Mouse (Mus musculus): ENCODE measurements around the gene Ints13. TPM values are rescaled to one million over a fixed set of nuclear protein-coding genes. Genes with fewer than 3 reads are reported as not detected.

Gene Ints13
- 55.5 and 56.3 TPM in 2 replicates for polyA plus RNA-seq (2014; fragmentation: Nextera tagmentation; extraction: Ambion mirVana)

DNA sequence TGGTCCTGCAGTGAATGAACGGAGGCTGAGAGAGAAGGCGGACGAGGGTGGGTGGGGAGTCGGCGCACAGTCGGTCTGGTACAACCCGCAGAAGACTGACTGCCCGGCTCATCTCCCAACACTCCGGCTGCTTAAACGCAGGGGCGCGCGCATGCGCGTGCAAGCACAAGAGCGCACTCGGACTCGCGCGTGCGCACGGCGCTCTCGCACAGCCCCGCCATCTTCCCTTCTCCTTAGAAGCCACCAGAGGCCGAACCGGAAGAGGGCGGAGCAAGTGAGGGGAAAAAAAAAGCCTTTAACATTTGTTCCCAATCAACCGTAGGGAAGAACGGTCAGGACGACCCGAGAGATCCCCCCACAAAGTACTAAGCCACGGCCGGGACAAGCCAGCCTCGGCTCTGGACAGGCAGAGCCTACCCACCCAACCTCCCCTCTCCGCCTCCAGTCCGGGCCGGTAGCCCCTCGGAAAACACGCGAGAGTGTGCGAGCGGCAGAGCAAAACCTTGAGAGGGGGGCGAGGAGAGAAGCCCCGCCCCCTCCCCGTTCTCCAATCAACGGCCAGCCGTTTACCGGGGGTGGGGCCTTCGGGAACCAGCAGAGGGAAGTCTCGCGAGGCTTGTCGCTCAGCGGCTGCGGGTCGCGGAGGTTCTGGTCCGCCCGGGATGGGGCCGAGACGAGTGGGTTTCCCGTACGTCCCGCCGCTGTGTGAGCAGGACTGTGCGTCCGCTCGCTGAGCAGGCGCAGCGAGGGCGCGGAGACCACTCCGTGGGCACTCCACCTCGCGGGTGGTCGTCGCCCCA, at the start of gene Ints13:
Gene Ints13, minus strand, starts transcription at position 526 of the 800 bp plus-strand sequence.
- Histone ChIP-seq H3K9ac (ENCODE audit: low read length) (peak within 1 kb of the TSS; percentile 91), H3K4me1 (replicated peaks; ENCODE audit: control insufficient read depth, insufficient read depth, low read length) (peaks cover 22% of the 10 kb centered on the region), H3K4me2 (ENCODE audit: low read length) (peak within 1 kb of the TSS; percentile 89), H3K36me3 (ENCODE audit: control insufficient read depth, insufficient read depth, low read length) (0 out of 2 replicates have a peak, but pooled peaks cover 3% of the 10 kb centered on the region), H3K27me3 (replicated peaks; ENCODE audit: control insufficient read depth, insufficient read depth, low read length) (no peaks in the 10 kb centered on the region), H3K4me3 (ENCODE audit: low read depth, low read length) (peak within 1 kb of the TSS; percentile 87), H3K27ac (ENCODE audit: low read depth) (peak within 1 kb of the TSS; percentile 98), H3K9me3 (ENCODE audit: control insufficient read depth, low read length) (no peaks in the 10 kb centered on the region)
- DNase-seq (ENCODE audit: low spot score) (peak; percentile 97), ATAC-seq (replicated peaks; ENCODE audit: low FRiP score, low TSS enrichment, low read depth) (peak; percentile 96)
- WGBS, result under 1% methylated on average over 65 of the region's 77 CpGs

DNA sequence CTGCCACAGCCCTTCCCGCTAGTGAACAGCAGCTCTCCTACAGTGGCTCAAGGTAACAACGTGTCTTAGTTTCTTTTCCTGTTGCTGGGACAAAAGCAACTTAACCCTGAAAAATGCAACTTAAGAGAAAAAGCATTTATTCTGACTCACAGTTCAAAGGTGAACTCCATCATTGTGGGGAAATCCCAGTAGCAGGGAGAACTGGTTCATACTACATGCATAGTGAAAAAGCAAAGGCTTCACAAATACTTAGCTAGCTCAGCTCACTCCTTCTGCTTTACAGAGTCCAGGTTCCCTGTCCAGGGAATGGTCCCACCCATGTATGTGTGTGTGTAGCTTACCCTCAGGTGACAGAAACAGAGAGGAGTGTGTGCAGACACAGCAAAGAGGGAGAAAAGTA, 39.0 kb upstream of the Ints13 start:
- Histone ChIP-seq H3K4me1 (replicated peaks; ENCODE audit: control insufficient read depth, insufficient read depth, low read length) (no peaks in the 10 kb centered on the region), H3K27ac (ENCODE audit: low read depth) (no peak overlapping the region), H3K4me2 (ENCODE audit: low read length) (no peak overlapping the region), H3K9ac (ENCODE audit: low read length) (no peak overlapping the region), H3K4me3 (ENCODE audit: low read depth, low read length) (no peak overlapping the region), H3K9me3 (ENCODE audit: control insufficient read depth, low read length) (no peaks in the 10 kb centered on the region), H3K27me3 (replicated peaks; ENCODE audit: control insufficient read depth, insufficient read depth, low read length) (no peaks in the 10 kb centered on the region), H3K36me3 (ENCODE audit: control insufficient read depth, insufficient read depth, low read length) (peaks cover 28% of the 10 kb centered on the region)
- DNase-seq (ENCODE audit: low spot score), result no peak
- WGBS, result 94% methylated on average over 2 of the region's 2 CpGs
- no peak for ATAC-seq (replicated peaks; ENCODE audit: low FRiP score, low TSS enrichment, low read depth)

DNA sequence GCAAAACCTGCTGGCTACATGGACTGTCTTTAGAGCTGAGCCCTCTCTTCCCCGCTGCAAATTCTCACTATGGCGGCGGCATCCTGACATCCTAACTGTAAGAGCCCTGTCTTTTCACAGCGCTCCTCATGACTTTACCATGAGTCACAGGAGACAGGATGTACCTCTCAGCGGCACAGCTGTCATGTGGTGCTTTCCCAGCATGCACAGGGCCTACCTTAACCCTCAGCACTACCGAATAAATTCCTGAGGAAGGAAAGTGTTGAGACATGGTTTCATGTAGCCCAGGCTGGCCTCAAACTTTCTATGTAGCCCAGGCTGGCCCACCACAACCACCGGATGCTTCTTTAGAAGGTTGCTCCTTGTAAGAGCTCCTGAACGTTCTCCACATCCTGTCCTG, 38.3 kb upstream of the Ints13 start:
- WGBS, result 92% methylated on average over 8 of the region's 8 CpGs

DNA sequence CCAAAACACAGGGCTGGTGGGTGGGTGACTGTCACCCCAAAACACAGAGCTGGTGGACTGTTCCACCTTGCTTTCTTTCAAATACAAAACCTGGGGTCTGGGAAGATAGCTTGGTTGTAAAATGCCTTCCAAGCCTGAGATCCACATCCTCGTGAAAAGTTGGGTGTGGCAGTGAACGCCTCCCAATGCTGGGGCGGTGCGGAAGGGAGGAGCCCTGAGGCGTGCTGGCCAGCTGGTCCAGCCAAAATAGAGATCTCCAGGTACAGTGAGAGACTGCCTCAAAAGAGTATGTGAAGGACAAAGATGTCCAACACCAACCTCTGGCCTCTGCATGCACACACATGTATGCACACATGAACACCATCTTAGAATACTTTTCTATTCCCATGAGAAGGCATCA, 36.9 kb upstream of the Ints13 start:
- no peak overlapping the region for H3K4me3 ChIP-seq (ENCODE audit: low read depth, low read length)
- no peaks in the 10 kb centered on the region for H3K27me3 ChIP-seq (replicated peaks; ENCODE audit: control insufficient read depth, insufficient read depth, low read length)
- no peak for DNase-seq (ENCODE audit: low spot score)
- ATAC-seq (replicated peaks; ENCODE audit: low FRiP score, low TSS enrichment, low read depth), result no peak
- H3K36me3 ChIP-seq (ENCODE audit: control insufficient read depth, insufficient read depth, low read length), result peaks cover 39% of the 10 kb centered on the region
- no peaks in the 10 kb centered on the region for H3K4me1 ChIP-seq (replicated peaks; ENCODE audit: control insufficient read depth, insufficient read depth, low read length)
- no peak overlapping the region for H3K4me2 ChIP-seq (ENCODE audit: low read length)
- 86% methylated on average over 5 of the region's 5 CpGs for WGBS
- no peaks in the 10 kb centered on the region for H3K9me3 ChIP-seq (ENCODE audit: control insufficient read depth, low read length)
- H3K9ac ChIP-seq (ENCODE audit: low read length), result no peak overlapping the region
- no peak overlapping the region for H3K27ac ChIP-seq (ENCODE audit: low read depth)

More for the DNA sequence above, 38.3 kb upstream of the Ints13 start:
- Histone ChIP-seq H3K9me3 (ENCODE audit: control insufficient read depth, low read length) (no peaks in the 10 kb centered on the region), H3K4me2 (ENCODE audit: low read length) (no peak overlapping the region), H3K36me3 (ENCODE audit: control insufficient read depth, insufficient read depth, low read length) (peaks cover 28% of the 10 kb centered on the region), H3K27me3 (replicated peaks; ENCODE audit: control insufficient read depth, insufficient read depth, low read length) (no peaks in the 10 kb centered on the region), H3K4me1 (replicated peaks; ENCODE audit: control insufficient read depth, insufficient read depth, low read length) (no peaks in the 10 kb centered on the region), H3K27ac (ENCODE audit: low read depth) (no peak overlapping the region), H3K9ac (ENCODE audit: low read length) (no peak overlapping the region), H3K4me3 (ENCODE audit: low read depth, low read length) (no peak overlapping the region)
- ATAC-seq (replicated peaks; ENCODE audit: low FRiP score, low TSS enrichment, low read depth) (no peak), DNase-seq (ENCODE audit: low spot score) (no peak)

DNA sequence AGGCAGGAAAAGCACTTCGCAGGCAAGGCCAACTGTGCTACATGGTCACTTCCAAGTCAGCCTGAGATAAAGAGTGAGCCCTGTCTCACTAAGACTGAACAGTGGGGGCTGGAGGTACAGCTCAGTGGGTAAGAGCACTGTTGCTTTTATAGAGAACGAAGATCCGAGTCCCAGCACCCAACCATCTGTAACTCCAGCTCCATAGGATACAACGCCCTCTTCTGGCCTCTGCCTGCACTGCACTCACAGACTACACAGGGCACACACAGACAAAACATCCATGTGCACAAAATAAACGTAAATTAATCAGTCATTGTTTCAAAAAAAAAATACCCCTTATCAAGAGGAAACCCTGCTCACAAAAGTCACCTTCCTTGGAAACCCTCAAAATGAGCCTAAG, 36.3 kb upstream of the Ints13 start:
- Histone ChIP-seq H3K9me3 (ENCODE audit: control insufficient read depth, low read length) (no peaks in the 10 kb centered on the region), H3K4me1 (replicated peaks; ENCODE audit: control insufficient read depth, insufficient read depth, low read length) (no peaks in the 10 kb centered on the region), H3K27ac (ENCODE audit: low read depth) (no peak overlapping the region), H3K27me3 (replicated peaks; ENCODE audit: control insufficient read depth, insufficient read depth, low read length) (no peaks in the 10 kb centered on the region), H3K9ac (ENCODE audit: low read length) (no peak overlapping the region), H3K4me2 (ENCODE audit: low read length) (no peak overlapping the region), H3K4me3 (ENCODE audit: low read depth, low read length) (no peak overlapping the region), H3K36me3 (ENCODE audit: control insufficient read depth, insufficient read depth, low read length) (peaks cover 43% of the 10 kb centered on the region)
- ATAC-seq (replicated peaks; ENCODE audit: low FRiP score, low TSS enrichment, low read depth) (no peak), DNase-seq (ENCODE audit: low spot score) (no peak)
- WGBS, result 91% methylated on average over 5 of the region's 5 CpGs

DNA sequence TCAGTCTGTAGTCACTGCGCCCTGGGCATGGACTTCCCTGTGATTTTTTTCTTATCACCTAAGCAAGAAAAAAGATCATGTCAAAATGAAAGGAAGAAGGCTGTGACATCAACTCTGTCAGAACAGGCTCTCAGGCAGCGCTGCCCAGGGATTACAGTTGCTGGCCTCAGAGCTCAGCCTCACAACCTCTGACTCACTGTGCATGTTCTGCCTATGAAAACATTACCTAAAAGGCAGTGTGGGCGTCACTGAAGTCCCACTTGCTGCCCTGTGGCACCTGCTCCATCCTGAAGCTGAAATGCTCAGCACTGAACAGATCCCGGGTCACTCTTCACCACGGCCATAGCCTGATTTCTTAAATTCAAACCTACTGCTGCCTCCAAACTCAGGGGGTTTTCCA, 35.1 kb upstream of the Ints13 start:
- peaks cover 35% of the 10 kb centered on the region for H3K36me3 ChIP-seq (ENCODE audit: control insufficient read depth, insufficient read depth, low read length)

DNA sequence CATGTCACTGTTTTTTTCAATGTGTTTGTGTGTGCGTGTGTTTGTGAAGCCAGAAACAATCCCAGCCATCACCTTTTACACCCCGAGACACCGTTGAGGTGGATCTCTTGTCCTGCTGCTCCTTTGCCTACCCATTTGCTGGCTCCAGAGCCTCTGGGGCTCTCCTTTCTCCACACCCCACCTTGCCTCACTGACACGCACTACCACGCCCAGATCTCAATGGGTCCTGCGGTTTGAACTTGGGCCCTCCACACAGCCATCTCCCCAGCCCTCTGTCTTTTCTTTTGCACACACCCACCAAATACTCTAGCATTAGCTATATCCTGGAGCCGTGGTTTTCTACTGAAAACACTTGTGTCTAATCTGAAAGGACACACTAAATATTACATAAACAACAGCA, 34.3 kb upstream of the Ints13 start:
- Histone ChIP-seq H3K27me3 (replicated peaks; ENCODE audit: control insufficient read depth, insufficient read depth, low read length) (no peaks in the 10 kb centered on the region), H3K9me3 (ENCODE audit: control insufficient read depth, low read length) (no peaks in the 10 kb centered on the region), H3K4me3 (ENCODE audit: low read depth, low read length) (no peak overlapping the region), H3K9ac (ENCODE audit: low read length) (no peak overlapping the region), H3K4me1 (replicated peaks; ENCODE audit: control insufficient read depth, insufficient read depth, low read length) (no peaks in the 10 kb centered on the region), H3K36me3 (ENCODE audit: control insufficient read depth, insufficient read depth, low read length) (peaks cover 35% of the 10 kb centered on the region), H3K4me2 (ENCODE audit: low read length) (no peak overlapping the region), H3K27ac (ENCODE audit: low read depth) (no peak overlapping the region)
- WGBS, result 90% methylated on average over 7 of the region's 7 CpGs
- DNase-seq (ENCODE audit: low spot score) (no peak), ATAC-seq (replicated peaks; ENCODE audit: low FRiP score, low TSS enrichment, low read depth) (no peak)

More for the DNA sequence above, 35.1 kb upstream of the Ints13 start:
- no peaks in the 10 kb centered on the region for H3K4me1 ChIP-seq (replicated peaks; ENCODE audit: control insufficient read depth, insufficient read depth, low read length)
- WGBS, result 91% methylated on average over 5 of the region's 5 CpGs
- H3K9me3 ChIP-seq (ENCODE audit: control insufficient read depth, low read length), result no peaks in the 10 kb centered on the region
- H3K4me2 ChIP-seq (ENCODE audit: low read length), result no peak overlapping the region
- ATAC-seq (replicated peaks; ENCODE audit: low FRiP score, low TSS enrichment, low read depth) (no peak), DNase-seq (ENCODE audit: low spot score) (no peak)
- no peak overlapping the region for H3K4me3 ChIP-seq (ENCODE audit: low read depth, low read length)
- no peak overlapping the region for H3K9ac ChIP-seq (ENCODE audit: low read length)
- no peaks in the 10 kb centered on the region for H3K27me3 ChIP-seq (replicated peaks; ENCODE audit: control insufficient read depth, insufficient read depth, low read length)
- H3K27ac ChIP-seq (ENCODE audit: low read depth), result no peak overlapping the region

DNA sequence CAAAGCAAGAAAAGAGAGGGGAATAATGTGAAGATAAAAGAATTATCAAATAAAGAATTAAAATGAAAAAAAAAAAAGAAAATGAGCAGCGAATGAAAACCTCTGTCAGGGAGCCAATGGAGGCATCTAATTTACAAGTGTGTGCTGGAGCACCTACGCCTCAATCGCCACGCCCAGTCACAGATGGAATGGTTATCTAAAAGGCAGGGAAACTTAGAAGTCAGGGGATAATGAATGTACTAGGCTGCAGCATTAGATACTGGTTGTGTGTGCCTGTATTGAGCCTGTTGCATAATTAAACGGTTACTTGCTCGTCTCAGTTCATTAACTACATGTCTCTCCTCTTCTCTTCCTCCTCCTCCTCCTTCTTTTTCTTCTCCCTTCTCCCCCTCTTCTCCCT, 33.8 kb upstream of the Ints13 start:
- H3K9ac ChIP-seq (ENCODE audit: low read length), result no peak overlapping the region
- no peaks in the 10 kb centered on the region for H3K4me1 ChIP-seq (replicated peaks; ENCODE audit: control insufficient read depth, insufficient read depth, low read length)
- H3K36me3 ChIP-seq (ENCODE audit: control insufficient read depth, insufficient read depth, low read length), result peaks cover 37% of the 10 kb centered on the region
- H3K4me3 ChIP-seq (ENCODE audit: low read depth, low read length), result no peak overlapping the region
- H3K9me3 ChIP-seq (ENCODE audit: control insufficient read depth, low read length), result no peaks in the 10 kb centered on the region
- H3K27ac ChIP-seq (ENCODE audit: low read depth), result no peak overlapping the region
- no peaks in the 10 kb centered on the region for H3K27me3 ChIP-seq (replicated peaks; ENCODE audit: control insufficient read depth, insufficient read depth, low read length)
- H3K4me2 ChIP-seq (ENCODE audit: low read length), result no peak overlapping the region
- ATAC-seq (replicated peaks; ENCODE audit: low FRiP score, low TSS enrichment, low read depth), result no peak
- DNase-seq (ENCODE audit: low spot score), result no peak
- WGBS, result 90% methylated on average over 6 of the region's 6 CpGs

DNA sequence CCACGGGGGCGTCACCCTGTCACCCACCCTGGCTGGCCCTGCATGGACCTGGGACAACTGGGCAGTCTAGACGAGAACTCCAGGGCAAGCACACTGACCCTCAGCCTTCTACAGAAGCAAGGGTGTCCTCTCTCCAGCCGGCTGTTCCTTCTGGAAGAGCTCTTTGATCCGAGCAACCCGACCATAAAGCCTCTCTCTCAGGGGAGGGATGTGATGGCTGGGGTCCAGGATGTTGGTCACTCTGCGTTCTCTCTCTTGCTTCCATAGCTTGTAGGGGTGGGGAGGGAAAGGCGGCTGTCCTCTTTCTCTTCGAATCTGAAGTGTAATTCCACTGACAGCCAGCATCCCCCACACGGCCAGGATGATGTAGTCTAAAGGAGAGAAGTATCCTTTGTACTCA, 26.0 kb upstream of the Ints13 start:
- no peaks in the 10 kb centered on the region for H3K27me3 ChIP-seq (replicated peaks; ENCODE audit: control insufficient read depth, insufficient read depth, low read length)
- no peak overlapping the region for H3K9ac ChIP-seq (ENCODE audit: low read length)
- no peak overlapping the region for H3K27ac ChIP-seq (ENCODE audit: low read depth)
- no peak overlapping the region for H3K4me3 ChIP-seq (ENCODE audit: low read depth, low read length)
- no peaks in the 10 kb centered on the region for H3K4me1 ChIP-seq (replicated peaks; ENCODE audit: control insufficient read depth, insufficient read depth, low read length)
- peaks cover 67% of the 10 kb centered on the region for H3K36me3 ChIP-seq (ENCODE audit: control insufficient read depth, insufficient read depth, low read length)
- 82% methylated on average over 10 of the region's 10 CpGs for WGBS
- no peaks in the 10 kb centered on the region for H3K9me3 ChIP-seq (ENCODE audit: control insufficient read depth, low read length)
- H3K4me2 ChIP-seq (ENCODE audit: low read length), result no peak overlapping the region
- no peak for ATAC-seq (replicated peaks; ENCODE audit: low FRiP score, low TSS enrichment, low read depth)
- peak; percentile 43 for DNase-seq (ENCODE audit: low spot score)
